Mouse (Mus musculus) CH12.LX (cell line): ENCODE measurements around the gene Dmbx1. TPM values are rescaled to one million over a fixed set of nuclear protein-coding genes. Genes with fewer than 3 reads are reported as not detected.

ENCODE experiments used
- DNase-seq: peaks from one replicate; pipeline ENCODE4 v3.0.0-alpha.2; 2013; ENCODE audit errors: extremely low read depth
- H3K27ac ChIP-seq: 2 replicates; pipeline ENCODE4 v1.5.1; 2012; ENCODE audit warnings: low read depth, mild to moderate bottlenecking, control low read depth, moderate library complexity; ENCODE audit not compliant: insufficient read depth
- H3K27me3 ChIP-seq: replicated peaks from 2 replicates; pipeline ENCODE3; 2012; ENCODE audit warnings: inconsistent platforms
- H3K36me3 ChIP-seq, 2 experiments: replicated peaks in 1 of 2; 2 replicates each; pipeline versions ENCODE3 to v1.6.1; 2012; ENCODE audit warnings: inconsistent platforms in 1 of 2, low read length in 1 of 2, mild to moderate bottlenecking in 1 of 2, mixed read lengths in 1 of 2, moderate library complexity in 1 of 2; ENCODE audit not compliant: control insufficient read depth in 1 of 2, insufficient read depth in 1 of 2
- H3K4me1 ChIP-seq, 2 experiments: 2 replicates each; pipeline ENCODE4 v1.6.1; 2012; ENCODE audit warnings: inconsistent platforms in 1 of 2, moderate library complexity in 1 of 2; ENCODE audit not compliant: insufficient read depth in 2 of 2, control insufficient read depth in 1 of 2
- H3K4me2 ChIP-seq: 2 replicates; pipeline ENCODE4 v1.6.1; 2012; ENCODE audit warnings: low read depth, mild to moderate bottlenecking, control low read depth; ENCODE audit not compliant: poor library complexity, insufficient read depth, severe bottlenecking
- H3K4me3 ChIP-seq, 3 experiments: fragments of 150-350 bp in 1 of 3; sonication (generic) in 1 of 3; replicated peaks in 1 of 3; 2 replicates each; pipeline versions ENCODE3 to v1.5.1; 2011 to 2012; ENCODE audit warnings: low read depth in 2 of 3, low read length in 2 of 3, mild to moderate bottlenecking in 2 of 3, moderate library complexity in 2 of 3, control low read depth in 1 of 3, improper control_type of control experiment in 1 of 3, inconsistent platforms in 1 of 3, mixed read lengths in 1 of 3; ENCODE audit not compliant: poor library complexity in 1 of 3
- H3K79me2 ChIP-seq: replicated peaks from 2 replicates; pipeline ENCODE4 v1.6.1; 2012; ENCODE audit warnings: mild to moderate bottlenecking, moderate library complexity; ENCODE audit not compliant: control insufficient read depth, poor library complexity, insufficient read depth, severe bottlenecking; ENCODE audit errors: extremely low read depth
- H3K9ac ChIP-seq: 2 replicates; pipeline ENCODE4 v1.6.1; 2012; ENCODE audit warnings: low read depth, mild to moderate bottlenecking, control low read depth, moderate library complexity; ENCODE audit not compliant: insufficient read depth
- H3K9me3 ChIP-seq: replicated peaks from 2 replicates; pipeline ENCODE3; 2012; ENCODE audit warnings: low read length, inconsistent platforms, mixed read lengths
- CHD2 ChIP-seq: IDR thresholded peaks from 2 replicates; pipeline ENCODE4 v1.6.1; 2011; ENCODE audit warnings: low read length, improper control_type of control experiment
- CTCF ChIP-seq, 2 experiments: IDR thresholded peaks in 1 of 2; conservative IDR thresholded peaks in 1 of 2; 2 replicates each; pipeline ENCODE4 v1.5.1; 2011 to 2012; ENCODE audit warnings: low read depth in 2 of 2, low read length in 2 of 2, improper control_type of control experiment in 1 of 2, inconsistent platforms in 1 of 2, mild to moderate bottlenecking in 1 of 2, moderate library complexity in 1 of 2
- ELF1 ChIP-seq: IDR thresholded peaks from 2 replicates; pipeline ENCODE4 v1.6.1; 2014; ENCODE audit warnings: low read depth, mild to moderate bottlenecking, inconsistent platforms, low read length, improper control_type of control experiment
- EP300 ChIP-seq: IDR thresholded peaks from 2 replicates; pipeline ENCODE4 v1.6.1; 2011; ENCODE audit warnings: low read length, improper control_type of control experiment
- ETS1 ChIP-seq: conservative IDR thresholded peaks from 2 replicates; pipeline ENCODE4 v1.6.1; 2012; ENCODE audit warnings: low read depth, mild to moderate bottlenecking, inconsistent platforms, low read length, improper control_type of control experiment, moderate library complexity
- JUND ChIP-seq: conservative IDR thresholded peaks from 2 replicates; pipeline ENCODE4 v1.6.1; 2011; ENCODE audit warnings: low read depth, low read length, improper control_type of control experiment
- MAZ ChIP-seq: IDR thresholded peaks from 2 replicates; pipeline ENCODE4 v1.6.1; 2012; ENCODE audit warnings: low read depth, mild to moderate bottlenecking, inconsistent platforms, low read length, improper control_type of control experiment, moderate library complexity
- MXI1 ChIP-seq: IDR thresholded peaks from 2 replicates; pipeline ENCODE4 v1.6.1; 2011; ENCODE audit warnings: mild to moderate bottlenecking, low read depth, low read length, improper control_type of control experiment
- MYC ChIP-seq: IDR thresholded peaks from 2 replicates; pipeline ENCODE4 v1.6.1; 2011; ENCODE audit warnings: low read depth, mild to moderate bottlenecking, improper control_type of control experiment, low read length
- NELFE ChIP-seq: IDR thresholded peaks from 2 replicates; pipeline ENCODE4 v1.6.1; 2011; ENCODE audit warnings: low read depth, low read length, improper control_type of control experiment
- PAX5 ChIP-seq: IDR thresholded peaks from 2 replicates; pipeline ENCODE4 v1.6.1; 2012; ENCODE audit warnings: low read length, inconsistent platforms, mixed read lengths
- POLR2A ChIP-seq: IDR thresholded peaks from 2 replicates; pipeline ENCODE4 v1.6.1; 2011; ENCODE audit warnings: low read depth, mild to moderate bottlenecking, improper control_type of control experiment, low read length
- POLR2AphosphoS2 ChIP-seq: IDR thresholded peaks from 2 replicates; pipeline ENCODE4 v1.6.1; 2011; ENCODE audit warnings: low read depth, low read length, improper control_type of control experiment
- SIN3A ChIP-seq: IDR thresholded peaks from 2 replicates; pipeline ENCODE4 v1.6.1; 2012; ENCODE audit warnings: low read length, improper control_type of control experiment, inconsistent platforms
- SMC3 ChIP-seq: IDR thresholded peaks from 2 replicates; pipeline ENCODE4 v1.6.1; 2011; ENCODE audit warnings: low read depth, low read length, improper control_type of control experiment
- TCF12 ChIP-seq: IDR thresholded peaks from 2 replicates; pipeline ENCODE4 v1.6.1; 2014; ENCODE audit warnings: low read depth, mild to moderate bottlenecking, inconsistent platforms, low read length, improper control_type of control experiment
- ZC3H11A ChIP-seq: IDR thresholded peaks from 2 replicates; pipeline ENCODE4 v1.6.1; 2012; ENCODE audit warnings: low read depth, mild to moderate bottlenecking, inconsistent platforms, low read length, improper control_type of control experiment
- ZKSCAN1 ChIP-seq: IDR thresholded peaks from 2 replicates; pipeline ENCODE4 v1.6.1; 2012; ENCODE audit warnings: low read depth, inconsistent platforms, low read length, improper control_type of control experiment, borderline replicate concordance
- ZMIZ1 ChIP-seq: IDR thresholded peaks from 2 replicates; pipeline ENCODE4 v1.6.1; 2012; ENCODE audit warnings: low read depth, mild to moderate bottlenecking, inconsistent platforms, low read length, improper control_type of control experiment
- ZNF384 ChIP-seq: IDR thresholded peaks from 2 replicates; pipeline ENCODE4 v1.6.1; 2012; ENCODE audit warnings: low read depth, low read length, improper control_type of control experiment, inconsistent platforms
- dilution Hi-C: fragments of 300-500 bp; cut with MboI; formaldehyde crosslinking; loops from 2 replicates; pipeline ENCODE4 v1.14.3; 2020; ENCODE audit warnings: low sequenced_read_pairs; ENCODE audit not compliant: extremely low pct_unique_long_range_greater_than_20kb, extremely low pct_ligation_motif_present
- in situ Hi-C: fragments of 300-500 bp; cut with MboI; formaldehyde crosslinking; loops from 3 replicates; pipeline ENCODE4 v1.14.3; 2019; ENCODE audit warnings: low sequenced_read_pairs, low pct_ligation_motif_present, low pct_unique_long_range_greater_than_20kb, mixed read lengths
- polyA plus RNA-seq: library from polyadenylated mRNA; unstranded; fragments of >175 nt; gene quantifications from 2 replicates; pipeline ENCODE4 v1.2.1, GENCODE M21; 2012; ENCODE audit warnings: low read depth; ENCODE audit not compliant: insufficient read length
- total RNA-seq, 2 experiments: library from RNA; depleted of rRNA; stranded (reverse); fragments of 300-350 nt in 1 of 2; fragments of >200 nt in 1 of 2; gene quantifications; 2 replicates each; pipeline ENCODE4 v1.2.3; 2012 to 2014

Gene Dmbx1
- total and polyA plus RNA-seq, 3 experiments, result not detected

GRCm38 (mm10) chr4:115923262-115923880 is 16.4 kb downstream of the Dmbx1 start:
- dilution Hi-C loops (no loop called here), in situ Hi-C loops (no loop called here)
- H3K9ac ChIP-seq, result no peak overlapping the region
- H3K4me1 ChIP-seq, result no peaks in the 10 kb centered on the region; a peak in 1 of 4 replicates
- H3K27ac ChIP-seq, result no peak overlapping the region
- H3K27me3 ChIP-seq, result peaks cover 82% of the 10 kb centered on the region
- no peaks in the 10 kb centered on the region for H3K36me3 ChIP-seq
- H3K4me2 ChIP-seq, result no peak overlapping the region
- no peak overlapping the region for H3K4me3 ChIP-seq
- TF ChIP-seq ZMIZ1, result no peak
- TF ChIP-seq TCF12, result no peak
- TF ChIP-seq ZNF384, result no peak
- no peak for TF ChIP-seq MYC
- TF ChIP-seq SIN3A, result no peak
- no peak for TF ChIP-seq CHD2
- no peak for TF ChIP-seq MXI1
- no peak for TF ChIP-seq CTCF (conservative IDR thresholded peaks at IDR 0.05 in 1 of 2, IDR thresholded peaks at IDR 0.05 in 1 of 2; ENCODE audit: low read depth in 2 of 2, low read length in 2 of 2)
- TF ChIP-seq POLR2AphosphoS2, result no peak
- TF ChIP-seq ELF1, result no peak
- no peak for TF ChIP-seq NELFE
- no peak for TF ChIP-seq EP300
- no peak for TF ChIP-seq JUND
- no peak for TF ChIP-seq ZC3H11A
- TF ChIP-seq ETS1, result no peak
- no peak for TF ChIP-seq ZKSCAN1
- no peak for TF ChIP-seq POLR2A
- no peak for TF ChIP-seq MAZ
- TF ChIP-seq SMC3, result no peak
- TF ChIP-seq PAX5, result no peak
- TF ChIP-seq, all 38 proteins: peak for 0
- H3K79me2 ChIP-seq, result no peaks in the 10 kb centered on the region
- no peak for DNase-seq
- H3K9me3 ChIP-seq, result peaks cover 2% of the 10 kb centered on the region

GRCm38 (mm10) chr4:115922688-115923087 is 17.0 kb downstream of the Dmbx1 start:
- dilution Hi-C loops, result no loop called here
- Histone ChIP-seq H3K27me3 (peaks cover 82% of the 10 kb centered on the region), H3K79me2 (no peaks in the 10 kb centered on the region), H3K9ac (no peak overlapping the region), H3K4me3 (no peak overlapping the region), H3K27ac (no peak overlapping the region), H3K4me1 (no peaks in the 10 kb centered on the region; a peak in 1 of 4 replicates), H3K4me2 (no peak overlapping the region), H3K36me3 (no peaks in the 10 kb centered on the region)
- in situ Hi-C loops, result no loop called here
- DNase-seq, result no peak
- no peak for TF ChIP-seq CHD2
- TF ChIP-seq, all 38 proteins: peak for 0
- H3K9me3 ChIP-seq, result peaks cover 2% of the 10 kb centered on the region
